ENCODE assay signal across 15 mouse cellular contexts in genomic region chr14:47224476-47225325, GRCm38 (mm10). TPM values are rescaled to one million over a fixed set of nuclear protein-coding genes. Genes with fewer than 3 reads are reported as not detected.
A peak's percentile ranks its signal among the peaks of the same experiment; 100 is the strongest.
DNase-seq lines count a peak whose midpoint lies in the region; ATAC-seq and TF ChIP-seq lines count a peak whose summit lies in the region.
"Had no signal": no experiment of that assay in that cellular context is flagged by ENCODE, and none has a peak within 500 bp of the region (broad histone marks: within the 10 kb centered on the region; RNA-seq: fewer than 3 reads in every experiment).

No protein-coding gene starts in this region.

- no peaks in the 10 kb centered on the region for H3K9me3 ChIP-seq in lung, postnatal 0 days (ENCODE audit: low read length)
- H3K9me3 ChIP-seq in forebrain, embryonic 14.5 days (replicated peaks; ENCODE audit: control insufficient read depth, low read length) = no peaks in the 10 kb centered on the region
- H3K9me3 ChIP-seq: embryonic facial prominence, embryonic 12.5 days; neural tube, embryonic 13.5 days had no signal

- H3K27me3 ChIP-seq in lung, postnatal 0 days (replicated peaks; ENCODE audit: insufficient read depth, low read length) = no peaks in the 10 kb centered on the region
- no peaks in the 10 kb centered on the region for H3K27me3 ChIP-seq in forebrain, embryonic 14.5 days (replicated peaks; ENCODE audit: control insufficient read depth, insufficient read depth, low read length)
- H3K27me3 ChIP-seq: embryonic facial prominence, embryonic 12.5 days; heart, embryonic 13.5 days; limb, embryonic 12.5 days; neural tube, embryonic 13.5 days had no signal

- no peak for TF ChIP-seq POLR2A in bone marrow macrophage, adult 2 months (IDR thresholded peaks at IDR 0.05; ENCODE audit: borderline replicate concordance, low read depth, low read length)

- ATAC-seq in lung, postnatal 0 days = no peak
- no peak for ATAC-seq in erythroid progenitor cell, adult 5-6 weeks (replicated peaks; ENCODE audit: low FRiP score, poor library complexity, severe bottlenecking)
- no peak for ATAC-seq in forebrain, embryonic 14.5 days

- H3K4me1 ChIP-seq in lung, postnatal 0 days (ENCODE audit: insufficient read depth, low read depth, low read length) = no peaks in the 10 kb centered on the region
- H3K4me1 ChIP-seq in bone marrow macrophage, adult 2 months (ENCODE audit: control insufficient read depth, insufficient read depth, low read length) = no peaks in the 10 kb centered on the region
- no peaks in the 10 kb centered on the region for H3K4me1 ChIP-seq in forebrain, embryonic 14.5 days (ENCODE audit: control insufficient read depth, insufficient read depth, low read length)
- H3K4me1 ChIP-seq: embryonic facial prominence, embryonic 12.5 days; limb, embryonic 12.5 days; neural tube, embryonic 13.5 days had no signal

- H3K4me2 ChIP-seq in lung, postnatal 0 days (replicated peaks; ENCODE audit: low read depth, low read length) = no peak overlapping the region
- no peak overlapping the region for H3K4me2 ChIP-seq in forebrain, embryonic 14.5 days (ENCODE audit: low read length)
- H3K4me2 ChIP-seq: embryonic facial prominence, embryonic 12.5 days; heart, embryonic 13.5 days; limb, embryonic 12.5 days; neural tube, embryonic 13.5 days had no signal

- TF ChIP-seq CTCF in lung, postnatal 0 days (IDR thresholded peaks at IDR 0.05) = 0 out of 2 replicates have a peak, but pooled peaks have one; percentile 16
- TF ChIP-seq CTCF in bone marrow macrophage, adult 2 months (IDR thresholded peaks at IDR 0.05; ENCODE audit: low read depth, low read length) = 0 out of 2 replicates have a peak, but pooled peaks have one; percentile 12

- TF ChIP-seq EP300 in lung, postnatal 0 days (IDR thresholded peaks at IDR 0.05) = no peak

- DNase-seq in cerebellum, postnatal 10 days = peak; percentile 7 to 8
- no peak for DNase-seq in cerebellum, adult 18-20 months
- no peak for DNase-seq in lung, postnatal 0 days (ENCODE audit: low spot score)
- no peak for DNase-seq in lung, postnatal 4 days
- DNase-seq in thymus, postnatal 0 days (ENCODE audit: low spot score) = peak; percentile 45
- DNase-seq in forebrain, embryonic 14.5 days (ENCODE audit: low spot score) = no peak
- DNase-seq: adrenal gland, adult 8-10 months; cerebellum, adult 11-12 months; right cerebral cortex, postnatal 25 days had no signal

- no peak overlapping the region for H3K9ac ChIP-seq in lung, postnatal 0 days (replicated peaks; ENCODE audit: low read depth)
- no peak overlapping the region for H3K9ac ChIP-seq in forebrain, embryonic 14.5 days (ENCODE audit: low read length)
- H3K9ac ChIP-seq: embryonic facial prominence, embryonic 12.5 days; heart, embryonic 13.5 days; limb, embryonic 12.5 days; neural tube, embryonic 13.5 days had no signal

- no peak overlapping the region for H3K27ac ChIP-seq in lung, postnatal 0 days (ENCODE audit: low read length)
- no peak overlapping the region for H3K27ac ChIP-seq in bone marrow macrophage, adult 2 months (ENCODE audit: insufficient read depth, low read depth, low read length)
- no peak overlapping the region for H3K27ac ChIP-seq in forebrain, embryonic 14.5 days (ENCODE audit: low read depth, low read length)
- H3K27ac ChIP-seq: embryonic facial prominence, embryonic 12.5 days; heart, embryonic 13.5 days; limb, embryonic 12.5 days; neural tube, embryonic 13.5 days had no signal

- WGBS in lung, postnatal 0 days = 63% methylated on average over 10 of the region's 10 CpGs
- WGBS in forebrain, embryonic 14.5 days = 83% methylated on average over 10 of the region's 10 CpGs

- no peaks in the 10 kb centered on the region for H3K36me3 ChIP-seq in lung, postnatal 0 days (ENCODE audit: insufficient read depth, low read length)
- H3K36me3 ChIP-seq in forebrain, embryonic 14.5 days (ENCODE audit: control insufficient read depth, insufficient read depth, low read length) = no peaks in the 10 kb centered on the region
- H3K36me3 ChIP-seq: embryonic facial prominence, embryonic 12.5 days; heart, embryonic 13.5 days; limb, embryonic 12.5 days; neural tube, embryonic 13.5 days had no signal

- H3K4me3 ChIP-seq in lung, postnatal 0 days (ENCODE audit: low read depth, low read length) = no peak overlapping the region
- H3K4me3 ChIP-seq in bone marrow macrophage, adult 2 months (ENCODE audit: insufficient read depth, low read length) = no peak overlapping the region
- no peak overlapping the region for H3K4me3 ChIP-seq in forebrain, embryonic 14.5 days (ENCODE audit: low read depth, low read length)
- H3K4me3 ChIP-seq: embryonic facial prominence, embryonic 12.5 days; heart, embryonic 13.5 days; limb, embryonic 12.5 days; neural tube, embryonic 13.5 days had no signal

RNA-seq across cellular contexts. Expression of gene Gch1, which starts 35.5 kb away (rescaled TPM):
- polyA plus RNA-seq in lung, postnatal 0 days (2015; fragmentation: Nextera tagmentation; extraction: Ambion mirVana) = 9.7 and 11.6 TPM in 2 replicates
- 10.0 and 12.9 TPM in 2 replicates for polyA plus RNA-seq in bone marrow macrophage, adult 2 months (2012; ENCODE audit: insufficient read depth, insufficient read length, missing spikeins)
- 16.1 and 16.6 TPM in 2 replicates for polyA plus RNA-seq in thymus, postnatal 0 days (2015; fragmentation: Nextera tagmentation; extraction: Ambion mirVana)
- total RNA-seq in erythroid progenitor cell, adult 5-6 weeks (2015; ENCODE audit: low replicate concordance) = 195 and 197 TPM in 2 replicates
- 146 and 154 TPM in 2 replicates for total RNA-seq in erythroid progenitor cell, adult 5-6 weeks (2017; ENCODE audit: low replicate concordance)
- polyA plus RNA-seq in forebrain, embryonic 14.5 days (2014; fragmentation: Nextera tagmentation; extraction: Ambion mirVana) = 2.0 TPM in 2 replicates

RNA-seq across cellular contexts. Expression of gene Wdhd1, which starts 52.0 kb away (rescaled TPM):
- polyA plus RNA-seq in lung, postnatal 0 days (2015; fragmentation: Nextera tagmentation; extraction: Ambion mirVana) = 2.7 and 3.0 TPM in 2 replicates
- polyA plus RNA-seq in bone marrow macrophage, adult 2 months (2012; ENCODE audit: insufficient read depth, insufficient read length, missing spikeins) = 11.6 and 16.7 TPM in 2 replicates
- polyA plus RNA-seq in thymus, postnatal 0 days (2015; fragmentation: Nextera tagmentation; extraction: Ambion mirVana) = 24.3 and 28.1 TPM in 2 replicates
- total RNA-seq in erythroid progenitor cell, adult 5-6 weeks (2015; ENCODE audit: low replicate concordance) = 156 and 202 TPM in 2 replicates
- total RNA-seq in erythroid progenitor cell, adult 5-6 weeks (2017; ENCODE audit: low replicate concordance) = 329 and 332 TPM in 2 replicates
- polyA plus RNA-seq in forebrain, embryonic 14.5 days (2014; fragmentation: Nextera tagmentation; extraction: Ambion mirVana) = 17.6 and 18.7 TPM in 2 replicates

RNA-seq across cellular contexts. Expression of gene Socs4, which starts 52.0 kb away (rescaled TPM):
- 2.5 and 3.3 TPM in 2 replicates for polyA plus RNA-seq in lung, postnatal 0 days (2015; fragmentation: Nextera tagmentation; extraction: Ambion mirVana)
- 21.9 and 22.6 TPM in 2 replicates for polyA plus RNA-seq in bone marrow macrophage, adult 2 months (2012; ENCODE audit: insufficient read depth, insufficient read length, missing spikeins)
- polyA plus RNA-seq in thymus, postnatal 0 days (2015; fragmentation: Nextera tagmentation; extraction: Ambion mirVana) = 6.7 and 6.8 TPM in 2 replicates
- total RNA-seq in erythroid progenitor cell, adult 5-6 weeks (2015; ENCODE audit: low replicate concordance) = 43.2 and 66.7 TPM in 2 replicates
- total RNA-seq in erythroid progenitor cell, adult 5-6 weeks (2017; ENCODE audit: low replicate concordance) = 44.1 and 47.9 TPM in 2 replicates
- 4.3 and 4.7 TPM in 2 replicates for polyA plus RNA-seq in forebrain, embryonic 14.5 days (2014; fragmentation: Nextera tagmentation; extraction: Ambion mirVana)

Comparison
In these comparisons a context has a peak if more than half of its experiments do, and no peak if none do; other contexts are left out.
1. DNase-seq: peak in cerebellum, postnatal 10 days (2 of 2) and thymus, postnatal 0 days (single experiment); none in cerebellum, adult 18-20 months (0 of 2), lung, postnatal 0 days (single experiment), lung, postnatal 4 days (0 of 2) and forebrain, embryonic 14.5 days (single experiment).